ENCODE assay signal across 11 mouse cellular contexts in the genomic region with DNA sequence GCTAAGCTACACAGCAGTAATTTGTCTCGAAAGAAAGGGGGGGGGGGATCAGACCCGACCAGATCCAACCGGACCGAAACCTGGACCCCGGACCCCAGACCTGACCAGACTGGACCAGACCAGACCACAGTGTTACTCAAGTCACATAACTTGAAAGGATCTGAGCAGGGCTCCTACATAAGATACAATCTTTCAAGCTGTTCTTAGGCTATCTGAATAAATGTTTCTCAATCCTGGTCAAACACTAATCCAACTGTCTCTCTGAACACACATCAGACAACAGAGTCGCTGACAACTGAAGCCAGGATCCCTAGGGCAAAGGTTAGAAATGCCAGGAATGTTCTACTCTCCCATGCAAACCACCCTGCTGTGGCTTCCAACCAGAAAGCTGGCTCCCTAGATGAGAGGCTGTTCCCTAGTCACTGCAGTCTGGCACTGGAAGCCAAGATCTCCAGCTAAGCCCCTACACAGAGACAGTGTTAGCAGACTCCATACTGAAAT. TPM values are rescaled to one million over a fixed set of nuclear protein-coding genes. Genes with fewer than 3 reads are reported as not detected.
DNase-seq lines count a peak whose midpoint lies in the region; ATAC-seq and TF ChIP-seq lines count a peak whose summit lies in the region.
"Had no signal": no experiment of that assay in that cellular context is flagged by ENCODE, and none has a peak within 500 bp of the region (broad histone marks: within the 10 kb centered on the region; RNA-seq: fewer than 3 reads in every experiment).

No protein-coding gene starts in this region.

- H3K9ac ChIP-seq in intestine, postnatal 0 days (ENCODE audit: low read depth, low read length): no peak overlapping the region
- H3K9ac ChIP-seq in liver, embryonic 15.5 days: no peak overlapping the region
- H3K9ac ChIP-seq: heart, embryonic 15.5 days had no signal

- H3K4me2 ChIP-seq in intestine, postnatal 0 days (replicated peaks; ENCODE audit: low read depth): no peak overlapping the region
- H3K4me2 ChIP-seq in liver, embryonic 15.5 days: 0 out of 2 replicates have a peak overlapping the region, but pooled peaks have one; percentile 10
- H3K4me2 ChIP-seq: heart, embryonic 15.5 days had no signal

- no peaks in the 10 kb centered on the region for H3K9me3 ChIP-seq in intestine, postnatal 0 days (ENCODE audit: control insufficient read depth)
- no peaks in the 10 kb centered on the region for H3K9me3 ChIP-seq in liver, embryonic 15.5 days (replicated peaks)
- H3K9me3 ChIP-seq: heart, embryonic 15.5 days had no signal

- no peak overlapping the region for H3K4me3 ChIP-seq in intestine, postnatal 0 days (ENCODE audit: low read depth, low read length)
- H3K4me3 ChIP-seq in liver, embryonic 15.5 days (replicated peaks): no peak overlapping the region
- H3K4me3 ChIP-seq: heart, embryonic 15.5 days had no signal

- CTCF ChIA-PET in Patski (lab: Charles Lee): interaction anchor here (1.1 to 1.9 kb wide), 6 partner anchors 11 to 60 kb away, joined by 3 to 6 read pairs (median 5); no protein-coding TSS in a partner anchor

- H3K36me3 ChIP-seq in intestine, postnatal 0 days (ENCODE audit: control insufficient read depth, insufficient read depth): no peaks in the 10 kb centered on the region
- H3K36me3 ChIP-seq in liver, embryonic 15.5 days (replicated peaks): no peaks in the 10 kb centered on the region
- H3K36me3 ChIP-seq: heart, embryonic 15.5 days had no signal

- peak; percentile 95 for ATAC-seq in Patski
- ATAC-seq in intestine, postnatal 0 days: peak; percentile 66
- ATAC-seq in liver, embryonic 15.5 days (ENCODE audit: insufficient read depth): peak; percentile 81
- no peak; the same call in 1 of the 2 replicates for ATAC-seq in granulocyte monocyte progenitor cell, adult 5-6 weeks (replicated peaks; ENCODE audit: poor library complexity, severe bottlenecking)
- ATAC-seq: CD4-positive, CD25-positive, alpha-beta regulatory T cell, adult 4 months had no signal

- peak; percentile 13 for DNase-seq in cerebellum, adult 11 months
- no peak for DNase-seq in cerebellum, adult 8-10 months
- DNase-seq in Patski (ENCODE audit: low read depth, low spot score): no peak
- DNase-seq in urinary bladder, postnatal 10 days (ENCODE audit: low spot score): no peak
- DNase-seq in right cerebral cortex, postnatal 25 days: no peak
- DNase-seq: right cerebral cortex, adult 18-20 months had no signal

- no peak overlapping the region for H3K27ac ChIP-seq in intestine, postnatal 0 days (ENCODE audit: low read depth, low read length)
- peak overlapping the region; percentile 59 for H3K27ac ChIP-seq in liver, embryonic 15.5 days (replicated peaks)
- H3K27ac ChIP-seq: heart, embryonic 15.5 days had no signal

- POLR2A ChIA-PET in Patski (lab: Charles Lee): interaction anchor here (0.7 to 1.7 kb wide), 4 partner anchors 11 to 18 kb away, joined by 4 to 8 read pairs (median 7); no protein-coding TSS in a partner anchor

- in situ Hi-C loops in Patski (cut with MboI; ENCODE audit: low pct_unique_long_range_greater_than_20kb): no loop called here

- 59% methylated on average over 6 of the region's 6 CpGs for WGBS in intestine, postnatal 0 days
- 71% methylated on average over 6 of the region's 6 CpGs for WGBS in liver, embryonic 15.5 days (ENCODE audit: insufficient replicate concordance)

- TF ChIP-seq CTCF in Patski (IDR thresholded peaks at IDR 0.05): no peak
- no peak for TF ChIP-seq CTCF in intestine, postnatal 0 days (IDR thresholded peaks at IDR 0.05; ENCODE audit: low read depth)

- no peaks in the 10 kb centered on the region for H3K27me3 ChIP-seq in Patski
- H3K27me3 ChIP-seq in intestine, postnatal 0 days (replicated peaks; ENCODE audit: control insufficient read depth, insufficient read depth, low read length): no peaks in the 10 kb centered on the region
- no peaks in the 10 kb centered on the region for H3K27me3 ChIP-seq in liver, embryonic 15.5 days
- H3K27me3 ChIP-seq: heart, embryonic 15.5 days had no signal

- no peaks in the 10 kb centered on the region for H3K4me1 ChIP-seq in intestine, postnatal 0 days (replicated peaks; ENCODE audit: control insufficient read depth, insufficient read depth, low read length)
- H3K4me1 ChIP-seq in liver, embryonic 15.5 days (replicated peaks): 0 out of 2 replicates have a peak, but pooled peaks cover 6% of the 10 kb centered on the region

RNA-seq across cellular contexts. Expression of a gene that starts 24.5 kb away (rescaled TPM):
- 19.1 TPM for polyA plus RNA-seq in Patski (2021)
- polyA plus RNA-seq in intestine, postnatal 0 days (2015; fragmentation: Nextera tagmentation; extraction: Ambion mirVana): 3.2 and 4.1 TPM in 2 replicates
- 1.0 and 1.6 TPM in 2 replicates for polyA plus RNA-seq in liver, embryonic 15.5 days (2015; fragmentation: Nextera tagmentation; extraction: Ambion mirVana)
- total RNA-seq in granulocyte monocyte progenitor cell, adult 5-6 weeks (2014; fragmentation: Nextera tagmentation): 17.4 and 19.4 TPM in 2 replicates
- 15.5 and 21.0 TPM in 2 replicates for total RNA-seq in granulocyte monocyte progenitor cell, adult 5-6 weeks (2017)
